ENCODE assay signal across 11 mouse cellular contexts in the genomic region with DNA sequence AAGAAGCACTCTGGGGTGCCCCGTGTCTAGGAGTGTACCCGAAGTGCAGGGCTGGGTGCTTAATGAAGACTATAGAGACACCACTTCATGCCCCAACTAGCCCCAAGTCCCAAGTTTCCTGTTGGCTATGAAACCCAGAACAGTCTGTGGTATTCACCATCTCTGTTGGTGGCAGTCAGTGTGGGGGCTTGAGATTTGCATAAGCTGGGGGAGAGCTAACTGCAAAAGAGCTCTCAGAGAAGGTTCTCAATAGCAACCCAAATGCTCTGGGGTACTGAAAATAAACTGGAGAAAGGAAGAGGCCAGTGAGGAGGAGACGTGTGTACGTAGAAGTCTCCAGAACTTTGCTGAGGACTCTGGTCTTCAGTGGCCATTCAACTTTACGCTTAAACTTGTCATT.
"Had no signal": no experiment of that assay in that cellular context is flagged by ENCODE, and none has a peak within 500 bp of the region (broad histone marks: within the 10 kb centered on the region; RNA-seq: fewer than 3 reads in every experiment).

No protein-coding gene starts in this region.

- DNase-seq: retina, postnatal 1 day; right cerebral cortex, postnatal 14 days; right cerebral cortex, postnatal 25 days; right cerebral cortex, postnatal 4 days; spleen, adult 18-20 months; thymus, adult 18-20 months; thymus, adult 2 months; thymus, postnatal 14 days; thymus, postnatal 25 days; thymus, postnatal 36 days; thymus, postnatal 4 days had no signal
